Mouse (Mus musculus) myocyte (in vitro differentiated cells): Measurements from ENCODE around the gene Nxph3. TPM values are rescaled to one million over a fixed set of nuclear protein-coding genes. Genes with fewer than 3 reads are reported as not detected.

Experiments used
- H3K27me3 ChIP-seq: one replicate; pipeline ENCODE4 v1.6.1; 2011; ENCODE audit not compliant: control insufficient read depth, insufficient read depth, insufficient read length
- H3K36me3 ChIP-seq: one replicate; pipeline ENCODE4 v1.6.1; 2011; ENCODE audit not compliant: control insufficient read depth, insufficient read depth
- H3K4me2 ChIP-seq: one replicate; pipeline ENCODE4 v1.6.1; 2011; ENCODE audit warnings: low read depth, control low read depth
- H3K4me3 ChIP-seq: one replicate; pipeline ENCODE4 v1.5.1; 2011; ENCODE audit warnings: mild to moderate bottlenecking, control low read depth, moderate library complexity
- H3K79me2 ChIP-seq: one replicate; pipeline ENCODE4 v1.6.1; 2011; ENCODE audit not compliant: control insufficient read depth, insufficient read depth
- H3ac ChIP-seq: one replicate; pipeline ENCODE4 v1.6.1; 2011; ENCODE audit not compliant: control insufficient read depth, insufficient read length
- CEBPB ChIP-seq: IDR thresholded peaks from 2 replicates; pipeline ENCODE4 v1.6.1; 2011; ENCODE audit warnings: mild to moderate bottlenecking, moderate library complexity; ENCODE audit not compliant: poor library complexity, insufficient read depth, severe bottlenecking
- E2F4 ChIP-seq: IDR thresholded peaks from one replicate; pipeline ENCODE4 v1.6.1; 2011; ENCODE audit warnings: mild to moderate bottlenecking, control low read depth, moderate library complexity; ENCODE audit not compliant: insufficient read depth
- MAX ChIP-seq: IDR thresholded peaks from one replicate; pipeline ENCODE4 v1.6.1; 2011; ENCODE audit warnings: low read depth, mild to moderate bottlenecking, control low read depth
- MYOD1 ChIP-seq, 3 experiments: IDR thresholded peaks; one replicate each; pipeline ENCODE4 v1.6.1; 2011; ENCODE audit warnings: control low read depth in 2 of 3, low read depth in 2 of 3, mild to moderate bottlenecking in 2 of 3, moderate library complexity in 1 of 3; ENCODE audit not compliant: insufficient read length in 2 of 3, control insufficient read depth in 1 of 3
- MYOG ChIP-seq, 3 experiments: IDR thresholded peaks; one replicate each; pipeline ENCODE4 v1.6.1; 2011; ENCODE audit warnings: control low read depth in 2 of 3, low read depth in 2 of 3, mild to moderate bottlenecking in 2 of 3; ENCODE audit not compliant: insufficient read length in 2 of 3, control insufficient read depth in 1 of 3, insufficient read depth in 1 of 3
- POLR2A ChIP-seq: IDR thresholded peaks from one replicate; pipeline ENCODE4 v1.6.1; 2011; ENCODE audit warnings: low read depth, mild to moderate bottlenecking, control low read depth, moderate library complexity; ENCODE audit not compliant: insufficient read length
- POLR2AphosphoS2 ChIP-seq: IDR thresholded peaks from one replicate; pipeline ENCODE4 v1.6.1; 2011; ENCODE audit warnings: low read depth, control low read depth; ENCODE audit not compliant: insufficient read length
- REST ChIP-seq: IDR thresholded peaks from one replicate; pipeline ENCODE4 v1.6.1; 2011; ENCODE audit warnings: mild to moderate bottlenecking, control low read depth, moderate library complexity; ENCODE audit not compliant: insufficient read depth, insufficient read length
- SRF ChIP-seq: IDR thresholded peaks from one replicate; pipeline ENCODE4 v1.6.1; 2011; ENCODE audit warnings: low read depth; ENCODE audit not compliant: control insufficient read depth, insufficient read length
- TCF12 ChIP-seq: IDR thresholded peaks from one replicate; pipeline ENCODE4 v1.6.1; 2011; ENCODE audit warnings: mild to moderate bottlenecking, control low read depth; ENCODE audit not compliant: poor library complexity, insufficient read depth, severe bottlenecking
- TCF3 ChIP-seq: IDR thresholded peaks from one replicate; pipeline ENCODE4 v1.6.1; 2011; ENCODE audit warnings: low read depth, control low read depth; ENCODE audit not compliant: insufficient read length
- USF1 ChIP-seq: IDR thresholded peaks from one replicate; pipeline ENCODE4 v1.6.1; 2011; ENCODE audit warnings: low read depth, mild to moderate bottlenecking, control low read depth, moderate library complexity
- polyA plus RNA-seq: library from polyadenylated mRNA; unstranded; fragments of >200 nt; fragmentation: generic; extraction: Trizol; gene quantifications from one replicate; pipeline ENCODE4 v1.2.1, GENCODE M21; 2012; ENCODE audit warnings: missing spikeins

Nxph3 gene
- polyA plus RNA-seq, 1 experiment: 0.04 TPM

DNA sequence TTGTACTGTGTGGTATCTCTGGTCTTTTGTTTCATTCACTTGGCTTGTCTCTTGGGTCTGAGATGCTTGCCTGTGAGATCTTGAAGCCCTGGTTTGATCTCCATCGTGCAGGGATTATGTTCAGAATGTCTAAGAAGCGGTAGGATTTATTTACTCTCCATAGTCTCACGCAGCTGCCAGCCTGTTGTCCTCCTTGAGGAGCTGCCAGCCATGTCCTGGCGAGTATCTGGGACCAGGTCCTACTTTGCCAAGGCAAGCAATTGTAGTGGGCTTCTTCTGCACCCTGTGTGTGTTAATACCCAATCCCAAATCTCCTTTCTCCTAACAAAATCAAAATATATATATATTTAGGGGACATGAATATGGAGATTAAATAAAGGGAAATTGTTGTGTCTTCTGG, 21.4 kb downstream of the Nxph3 start:
- Histone ChIP-seq H3K4me2 (no peak overlapping the region), H3K4me3 (no peak overlapping the region), H3K36me3 (peaks cover 42% of the 10 kb centered on the region), H3K27me3 (no peaks in the 10 kb centered on the region), H3ac (no peak overlapping the region), H3K79me2 (no peaks in the 10 kb centered on the region)
- TF ChIP-seq E2F4 (no peak), REST (no peak), MYOD1 (IDR thresholded peaks at IDR 0.05; ENCODE audit: control insufficient read depth in 1 of 3, insufficient read length in 2 of 3, low read depth in 2 of 3) (no peak), TCF3 (no peak), MYOG (IDR thresholded peaks at IDR 0.05; ENCODE audit: control insufficient read depth in 1 of 3, insufficient read depth in 1 of 3, insufficient read length in 2 of 3, low read depth in 2 of 3) (no peak), POLR2A (no peak)

DNA sequence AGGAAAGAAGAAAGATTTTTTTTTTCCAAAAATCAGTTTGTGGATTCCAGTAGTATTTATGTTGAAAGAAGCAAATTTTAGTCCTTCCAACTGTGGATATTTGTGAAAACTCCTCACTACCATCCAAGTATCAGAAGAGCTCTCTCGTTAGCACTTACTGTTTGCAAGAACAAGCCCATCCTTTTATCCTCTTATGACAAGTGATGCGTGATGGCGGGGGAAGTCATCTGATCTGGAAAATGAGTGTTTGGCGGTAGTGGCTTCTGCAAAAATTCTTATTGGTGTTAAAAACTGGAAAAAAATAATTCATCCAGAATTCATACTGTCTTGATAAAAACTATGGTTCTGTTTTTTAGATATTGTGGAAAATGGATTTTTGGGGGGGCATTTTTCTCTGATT, 22.1 kb downstream of the Nxph3 start:
- Histone ChIP-seq H3ac (no peak overlapping the region), H3K27me3 (no peaks in the 10 kb centered on the region), H3K36me3 (peaks cover 46% of the 10 kb centered on the region), H3K4me3 (no peak overlapping the region), H3K4me2 (no peak overlapping the region), H3K79me2 (no peaks in the 10 kb centered on the region)
- no peak for TF ChIP-seq TCF3
- no peak for TF ChIP-seq MYOG (IDR thresholded peaks at IDR 0.05; ENCODE audit: control insufficient read depth in 1 of 3, insufficient read depth in 1 of 3, insufficient read length in 2 of 3, low read depth in 2 of 3)
- TF ChIP-seq MYOD1 (IDR thresholded peaks at IDR 0.05; ENCODE audit: control insufficient read depth in 1 of 3, insufficient read length in 2 of 3, low read depth in 2 of 3): no peak
- no peak for TF ChIP-seq POLR2AphosphoS2
- no peak for TF ChIP-seq MAX
- no peak for TF ChIP-seq CEBPB
- TF ChIP-seq TCF12: no peak
- TF ChIP-seq E2F4: no peak
- no peak for TF ChIP-seq USF1
- no peak for TF ChIP-seq POLR2A
- no peak for TF ChIP-seq SRF
- no peak for TF ChIP-seq REST

DNA sequence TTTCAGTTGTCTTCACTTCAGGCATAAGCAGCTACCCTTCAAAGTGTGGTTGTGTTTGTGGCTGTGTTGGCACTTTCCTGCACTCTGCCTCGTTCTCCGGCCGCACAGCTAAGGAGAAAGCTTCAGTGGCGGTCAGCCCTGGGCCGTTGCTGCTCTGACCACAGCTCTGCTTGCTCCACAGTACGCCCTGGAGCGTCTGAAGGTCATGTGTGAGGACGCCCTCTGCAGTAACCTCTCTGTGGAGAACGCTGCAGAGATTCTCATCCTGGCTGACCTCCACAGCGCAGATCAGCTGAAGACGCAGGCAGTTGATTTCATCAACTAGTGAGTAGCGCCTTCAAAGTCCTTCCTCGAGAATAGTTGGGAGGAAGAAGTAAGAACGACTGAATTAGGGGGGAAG, 24.3 kb downstream of the Nxph3 start:
- Histone ChIP-seq H3K36me3 (peaks cover 57% of the 10 kb centered on the region), H3K27me3 (no peaks in the 10 kb centered on the region), H3K4me2 (no peak overlapping the region), H3ac (no peak overlapping the region), H3K4me3 (no peak overlapping the region), H3K79me2 (no peaks in the 10 kb centered on the region)
- TF ChIP-seq CEBPB (no peak), POLR2A (no peak), MAX (no peak), SRF (no peak), MYOG (IDR thresholded peaks at IDR 0.05; ENCODE audit: control insufficient read depth in 1 of 3, insufficient read depth in 1 of 3, insufficient read length in 2 of 3, low read depth in 2 of 3) (no peak), USF1 (no peak), TCF12 (no peak), MYOD1 (IDR thresholded peaks at IDR 0.05; ENCODE audit: control insufficient read depth in 1 of 3, insufficient read length in 2 of 3, low read depth in 2 of 3) (no peak), TCF3 (no peak)

DNA sequence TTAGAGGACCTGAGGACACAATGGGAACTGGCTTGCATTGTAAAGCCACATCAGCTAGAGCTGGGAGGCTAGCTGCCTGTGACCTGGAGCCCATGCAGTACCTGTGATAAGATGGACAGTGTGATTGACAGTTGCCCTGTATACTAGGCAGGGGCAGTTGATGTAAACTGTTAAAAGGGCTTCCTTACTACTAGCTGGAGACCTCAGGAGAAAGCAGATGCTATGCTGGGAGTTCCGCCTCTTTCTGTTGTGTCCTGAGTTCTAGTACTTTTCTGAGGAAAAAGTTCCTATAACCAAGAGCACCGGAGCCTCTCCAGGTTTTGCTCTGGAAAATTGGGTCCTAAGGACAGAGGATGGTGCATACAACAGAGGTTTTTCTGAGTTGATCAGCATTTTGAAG, 27.1 kb downstream of the Nxph3 start:
- no peaks in the 10 kb centered on the region for H3K27me3 ChIP-seq
- H3K79me2 ChIP-seq: no peaks in the 10 kb centered on the region
- no peak for TF ChIP-seq SRF
- TF ChIP-seq POLR2AphosphoS2: no peak
- no peak for TF ChIP-seq MAX
- no peak for TF ChIP-seq MYOD1 (IDR thresholded peaks at IDR 0.05; ENCODE audit: control insufficient read depth in 1 of 3, insufficient read length in 2 of 3, low read depth in 2 of 3)
- TF ChIP-seq TCF3: no peak
- TF ChIP-seq REST: no peak
- TF ChIP-seq TCF12: no peak
- no peak for TF ChIP-seq POLR2A
- no peak for TF ChIP-seq E2F4
- no peak for TF ChIP-seq MYOG (IDR thresholded peaks at IDR 0.05; ENCODE audit: control insufficient read depth in 1 of 3, insufficient read depth in 1 of 3, insufficient read length in 2 of 3, low read depth in 2 of 3)
- TF ChIP-seq CEBPB: no peak
- TF ChIP-seq USF1: no peak
- no peak overlapping the region for H3K4me2 ChIP-seq
- H3K4me3 ChIP-seq: no peak overlapping the region
- H3ac ChIP-seq: no peak overlapping the region
- H3K36me3 ChIP-seq: peaks cover 65% of the 10 kb centered on the region

DNA sequence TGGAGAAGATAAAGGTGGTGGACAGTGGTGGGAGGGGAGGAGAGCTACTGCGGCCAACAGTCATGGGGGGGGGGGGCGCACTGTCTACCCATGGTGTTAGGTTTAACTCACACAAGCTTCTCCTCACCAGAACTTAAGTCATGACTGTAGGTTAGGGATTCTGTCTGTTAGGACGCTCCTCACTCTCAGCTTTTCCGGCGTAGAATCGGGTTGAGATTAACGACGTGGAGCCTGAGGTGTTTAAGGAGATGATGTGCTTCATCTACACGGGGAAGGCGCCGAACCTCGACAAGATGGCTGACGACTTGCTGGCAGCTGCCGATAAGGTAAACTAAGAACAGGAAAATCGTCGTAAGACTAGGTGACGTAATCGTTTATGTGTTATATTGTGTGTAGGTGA, 28.7 kb downstream of the Nxph3 start:
- H3ac ChIP-seq: no peak overlapping the region
- H3K4me3 ChIP-seq: no peak overlapping the region
- H3K4me2 ChIP-seq: no peak overlapping the region
- peaks cover 59% of the 10 kb centered on the region for H3K36me3 ChIP-seq
- H3K79me2 ChIP-seq: no peaks in the 10 kb centered on the region
- H3K27me3 ChIP-seq: no peaks in the 10 kb centered on the region
- TF ChIP-seq MYOD1 (IDR thresholded peaks at IDR 0.05; ENCODE audit: control insufficient read depth in 1 of 3, insufficient read length in 2 of 3, low read depth in 2 of 3) (no peak), SRF (no peak), REST (no peak), POLR2AphosphoS2 (no peak), TCF12 (no peak), USF1 (no peak), E2F4 (no peak), TCF3 (no peak), POLR2A (no peak), CEBPB (no peak), MAX (no peak), MYOG (IDR thresholded peaks at IDR 0.05; ENCODE audit: control insufficient read depth in 1 of 3, insufficient read depth in 1 of 3, insufficient read length in 2 of 3, low read depth in 2 of 3) (no peak)
